Mouse (Mus musculus) layer of hippocampus, adult 9-11 months (tissue): ENCODE measurements around the gene Tarbp2.
A peak's percentile ranks its signal among the peaks of the same experiment; 100 is the strongest.

Source experiments
- DNase-seq: peaks from one replicate; pipeline ENCODE4 v3.0.0; 2022

Tarbp2 gene

DNA sequence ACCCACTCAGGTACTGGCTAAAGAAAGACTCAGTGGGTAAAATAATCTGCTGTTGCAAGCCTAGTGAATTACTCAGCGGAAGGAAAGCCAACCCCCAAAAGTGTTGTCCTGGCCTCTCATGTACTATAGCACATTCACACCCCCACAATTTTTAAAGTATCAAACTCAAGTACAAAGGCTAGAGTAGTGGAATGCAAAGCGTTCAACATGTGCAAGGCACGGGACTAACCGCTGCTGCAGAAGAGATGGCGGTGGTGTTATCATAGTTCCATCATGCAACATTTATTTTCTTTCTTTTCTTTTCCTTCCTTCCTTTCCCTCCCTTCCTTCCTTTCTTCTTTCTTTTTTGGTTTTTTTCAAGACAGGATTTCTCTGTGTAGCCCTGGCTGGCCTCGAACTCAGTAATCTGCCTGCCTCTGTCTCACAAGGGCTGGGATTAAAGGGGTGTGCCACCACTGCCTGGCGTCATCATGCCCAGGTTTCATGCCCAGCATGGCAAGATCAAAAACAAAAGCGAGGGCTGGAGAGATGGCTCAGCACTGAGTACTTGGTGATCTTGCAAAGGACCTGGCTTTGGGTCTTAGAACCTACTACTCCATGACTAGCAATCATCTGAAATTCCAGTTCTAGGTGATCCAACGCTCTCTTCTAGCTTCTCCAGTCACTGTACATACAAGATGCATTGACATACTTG lies 12.1 kb upstream of the Tarbp2 start:
- DNase-seq = no peak

DNA sequence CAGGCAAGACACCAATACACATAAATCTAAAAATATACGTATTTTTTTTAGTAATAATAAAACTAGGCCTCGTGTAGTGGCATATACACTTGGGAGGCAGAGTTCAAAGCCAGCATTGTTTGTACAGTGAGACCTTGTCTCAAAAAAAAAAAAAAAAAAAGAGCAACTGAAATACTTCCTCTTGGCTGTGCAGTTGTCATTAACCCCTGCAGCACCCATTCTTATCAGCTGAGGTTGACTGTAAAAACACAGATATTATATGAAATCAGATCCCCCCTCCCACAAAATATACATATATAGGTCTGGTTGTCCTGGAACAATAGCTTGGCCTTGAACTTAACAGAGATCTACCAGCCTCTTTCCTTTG lies 11.5 kb upstream of the Tarbp2 start:
- DNase-seq = no peak

DNA sequence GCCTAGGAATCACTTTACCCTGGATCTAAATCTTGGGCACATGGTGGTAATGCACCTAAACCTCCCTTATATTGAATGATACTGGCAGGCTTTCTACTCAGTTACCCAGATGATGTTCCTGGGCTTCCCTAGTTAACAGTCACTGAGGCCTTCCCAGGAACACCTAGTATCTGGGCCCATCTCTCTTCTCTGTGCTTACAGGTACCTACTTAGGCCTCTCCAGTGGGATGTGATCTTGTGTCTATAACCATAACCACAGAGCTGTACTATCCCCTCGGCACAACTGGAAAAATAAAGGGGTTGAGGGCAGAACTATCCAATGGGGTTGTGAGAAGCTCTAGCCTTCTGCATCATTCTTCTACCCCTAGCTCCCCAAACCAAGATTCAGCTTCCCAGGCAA lies 11.1 kb upstream of the Tarbp2 start:
- DNase-seq = no peak

DNA sequence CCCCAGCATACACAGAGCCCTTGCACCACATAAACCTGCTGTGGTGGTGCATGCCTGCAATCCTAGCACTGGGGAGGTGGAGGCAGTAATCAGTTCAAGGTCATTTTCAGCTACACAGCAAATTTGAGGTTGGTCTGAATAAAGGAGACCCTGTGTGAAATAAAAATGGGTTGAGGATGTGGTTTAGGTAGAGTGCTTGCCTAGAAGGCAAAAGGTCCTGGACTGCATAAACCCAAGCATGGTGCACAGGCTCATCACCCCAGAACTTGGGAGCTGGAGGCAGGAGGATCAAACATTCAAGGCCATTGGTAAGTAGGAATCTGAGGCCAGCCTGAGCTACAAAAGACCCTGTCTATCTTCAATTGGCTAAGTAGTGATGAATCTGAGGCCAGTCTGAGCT lies 10.4 kb upstream of the Tarbp2 start:
- no peak for DNase-seq

DNA sequence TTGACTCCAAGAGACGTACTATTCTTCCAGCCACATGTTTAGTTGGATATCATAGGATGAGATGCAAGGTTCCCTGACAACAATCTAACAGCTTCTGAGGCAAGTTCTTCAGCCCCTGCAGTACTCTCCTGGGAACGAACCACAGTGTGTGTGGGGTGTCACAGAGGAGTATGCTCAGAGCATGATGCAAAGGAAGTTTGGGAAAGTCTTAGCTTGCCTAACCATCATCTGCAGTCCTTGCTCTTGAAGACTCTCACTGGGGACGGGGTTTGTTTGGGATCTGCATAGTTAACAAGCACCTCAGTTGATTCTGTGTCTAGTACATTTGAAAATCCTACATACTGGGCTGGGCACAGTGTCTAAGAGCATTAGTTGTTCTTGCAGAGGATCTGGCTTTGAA lies 9.7 kb upstream of the Tarbp2 start:
- DNase-seq = no peak

DNA sequence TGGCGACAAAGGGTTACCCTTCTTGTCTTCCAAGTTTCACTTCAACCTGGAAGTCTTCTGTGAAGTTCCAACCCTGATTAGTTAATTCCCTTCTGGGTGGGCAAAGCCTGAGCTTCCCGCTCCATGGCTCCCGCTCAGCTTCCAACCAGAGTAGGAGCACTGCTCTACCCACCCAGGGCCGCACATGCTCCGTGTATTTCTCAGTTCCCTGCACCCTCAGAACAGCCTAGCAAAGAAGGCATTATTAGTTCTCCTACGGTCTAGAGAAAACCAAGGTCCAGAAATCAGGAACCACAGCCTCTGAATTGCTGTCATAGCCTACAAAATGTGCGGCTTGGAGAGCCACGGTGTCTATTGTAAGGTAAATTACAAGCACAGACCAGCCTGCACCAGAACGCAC lies 7.9 kb upstream of the Tarbp2 start:
- no peak for DNase-seq

DNA sequence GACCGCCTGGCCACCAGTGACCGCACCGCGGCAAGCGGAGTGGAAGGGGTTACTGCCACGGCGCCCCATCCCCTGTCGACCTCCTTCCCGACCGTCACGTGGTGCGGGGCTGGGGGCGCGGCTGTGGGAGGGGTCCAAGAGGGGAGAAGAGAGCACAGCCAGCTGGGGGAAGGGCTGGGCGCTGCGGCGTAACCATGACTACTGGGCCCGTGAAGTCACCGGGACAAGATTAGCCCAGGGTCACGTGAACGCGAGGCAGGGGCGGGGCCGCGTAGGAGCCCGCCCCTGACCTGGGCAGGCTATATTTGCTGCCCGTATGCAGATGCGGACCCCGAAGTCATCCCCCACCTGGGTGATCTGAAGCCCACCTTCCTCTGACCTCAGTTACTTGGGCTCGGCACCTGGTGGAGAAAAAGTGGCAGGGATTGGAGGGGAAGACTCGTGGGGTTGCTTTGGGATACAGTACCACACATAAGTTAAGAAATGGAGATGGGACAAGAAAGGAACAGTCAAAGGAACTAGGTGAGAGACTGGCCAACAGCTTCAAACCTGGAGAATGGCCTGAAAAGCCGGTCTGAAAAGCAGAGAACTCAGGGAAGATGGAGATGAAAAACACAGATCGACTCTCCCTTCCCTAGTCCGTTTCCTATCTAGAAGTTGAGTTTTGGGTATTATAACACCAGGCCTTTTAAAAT lies 7.3 kb upstream of the Tarbp2 start:
- DNase-seq = peak; percentile 92

DNA sequence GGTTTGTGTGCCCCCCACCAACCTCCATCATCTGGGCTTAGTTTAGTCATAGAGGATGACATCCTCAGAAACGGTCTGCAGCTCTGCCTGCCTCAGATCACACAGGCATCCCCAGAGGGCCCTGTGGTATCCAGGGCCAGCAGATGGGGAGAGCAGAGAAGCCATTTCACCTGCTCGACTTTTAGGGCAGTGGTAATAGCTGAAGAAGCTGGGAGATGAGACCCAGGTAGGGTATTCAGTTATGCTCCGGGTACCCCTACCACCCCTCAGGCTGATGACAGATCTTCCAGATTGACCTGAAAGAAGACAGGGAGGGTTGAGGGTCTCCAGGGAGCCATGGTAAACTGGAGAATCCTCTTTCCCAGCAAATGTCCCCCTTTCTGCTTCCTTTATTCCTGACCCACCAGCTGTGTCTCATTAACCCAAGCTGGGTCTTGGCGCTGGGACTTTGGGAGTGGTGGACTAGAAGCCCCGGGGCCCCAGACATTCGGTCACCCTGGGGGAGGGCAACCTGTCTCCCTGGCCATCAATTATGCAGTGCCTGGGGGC lies 6.6 kb upstream of the Tarbp2 start:
- DNase-seq = no peak

DNA sequence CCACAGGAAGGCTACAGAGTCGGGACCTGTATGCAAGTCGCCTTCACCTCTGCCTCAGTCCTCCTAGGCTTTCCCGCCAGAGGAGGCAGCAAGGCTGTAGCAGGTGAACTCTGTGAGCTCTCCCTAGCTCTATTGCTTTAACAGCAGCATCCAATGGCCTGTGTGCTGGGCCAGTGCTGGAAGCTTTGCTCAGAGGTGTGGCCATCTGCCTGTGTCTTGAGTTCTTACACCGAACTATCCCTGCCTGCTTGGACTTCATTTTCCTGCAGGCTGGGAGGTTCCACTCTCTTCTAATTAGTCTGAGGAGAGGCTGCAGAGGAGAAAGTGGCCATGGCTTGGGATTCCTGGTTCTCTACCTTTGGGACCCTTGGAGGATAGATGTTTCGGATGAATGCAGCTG lies 6.0 kb upstream of the Tarbp2 start:
- DNase-seq = no peak

DNA sequence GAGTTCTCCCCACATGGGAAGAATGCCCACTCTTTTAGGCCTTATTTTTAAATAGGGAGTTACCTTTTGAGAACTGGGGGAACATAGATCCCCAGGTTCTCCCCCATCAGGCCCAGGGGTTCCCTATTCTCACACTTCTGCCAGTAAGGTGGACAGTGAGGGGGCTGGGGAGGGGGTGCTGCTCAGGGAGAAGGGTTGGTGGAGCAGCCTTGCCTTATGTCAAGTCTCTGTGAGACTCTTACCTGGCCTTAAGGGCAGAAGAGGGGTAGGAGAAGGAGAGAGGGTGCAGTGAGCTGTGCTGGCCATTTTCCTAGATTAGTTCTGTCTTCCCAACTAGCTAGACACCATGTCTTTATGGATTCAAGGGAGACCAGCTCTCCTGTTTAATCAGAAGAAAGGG lies 5.5 kb upstream of the Tarbp2 start:
- no peak for DNase-seq

DNA sequence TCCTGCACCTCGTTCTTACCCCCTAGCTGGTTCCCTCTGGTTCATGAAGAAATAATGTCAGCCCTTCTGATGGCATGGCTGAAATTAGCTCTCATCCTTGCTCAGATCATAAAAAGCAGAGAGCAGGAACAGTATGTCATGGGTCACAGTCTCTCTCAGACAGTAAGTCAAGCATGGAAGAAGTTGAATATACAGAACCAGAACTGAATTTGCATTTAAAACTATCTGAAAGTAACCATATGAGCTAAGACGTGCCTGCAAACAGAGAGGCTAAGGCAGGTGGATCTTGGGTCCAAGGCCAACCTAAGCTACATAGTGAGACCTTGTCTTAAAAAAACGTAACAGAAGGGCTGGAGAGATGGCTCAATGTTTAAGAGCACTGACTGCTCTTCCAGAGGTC lies 5.0 kb upstream of the Tarbp2 start:
- no peak for DNase-seq

DNA sequence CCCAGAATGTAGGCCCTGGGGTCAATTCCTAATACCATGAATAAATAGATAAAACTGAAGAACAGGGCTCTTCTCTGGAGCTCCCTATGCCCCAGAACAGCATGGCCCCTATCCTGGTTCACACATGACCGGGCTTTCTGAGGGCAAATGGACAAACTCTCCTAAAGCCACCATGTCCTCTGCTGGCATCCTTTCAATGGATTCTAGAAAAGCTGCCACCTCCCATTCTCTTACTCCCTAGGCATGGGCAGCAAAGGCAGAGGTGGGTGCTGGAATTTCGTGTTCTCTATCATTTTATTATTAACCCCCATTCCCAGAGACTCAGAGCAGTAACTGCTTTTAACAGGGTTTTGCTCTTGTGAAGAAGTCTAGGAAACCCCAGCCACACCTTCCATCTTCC lies 2.7 kb upstream of the Tarbp2 start:
- no peak for DNase-seq

DNA sequence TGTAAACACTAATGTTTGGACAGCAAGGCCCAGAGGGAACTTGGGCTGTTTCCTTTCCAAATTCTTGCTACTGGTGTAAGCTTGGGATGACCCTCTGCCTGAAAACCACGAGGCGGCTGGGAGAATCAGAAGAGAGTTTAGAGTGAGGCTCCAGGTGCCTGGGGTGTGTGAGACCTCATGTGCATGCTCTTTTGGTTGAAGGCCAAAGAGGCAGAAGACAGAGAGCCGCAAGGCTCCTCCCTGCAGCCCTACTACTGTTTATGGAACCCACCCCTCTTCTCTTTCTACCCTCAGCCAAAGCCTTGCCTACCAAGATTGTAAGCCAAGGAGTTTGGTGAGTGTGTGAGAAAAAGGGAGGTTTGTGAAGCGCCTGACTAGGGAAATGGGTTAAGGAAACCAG lies 2.2 kb upstream of the Tarbp2 start:
- DNase-seq = no peak

DNA sequence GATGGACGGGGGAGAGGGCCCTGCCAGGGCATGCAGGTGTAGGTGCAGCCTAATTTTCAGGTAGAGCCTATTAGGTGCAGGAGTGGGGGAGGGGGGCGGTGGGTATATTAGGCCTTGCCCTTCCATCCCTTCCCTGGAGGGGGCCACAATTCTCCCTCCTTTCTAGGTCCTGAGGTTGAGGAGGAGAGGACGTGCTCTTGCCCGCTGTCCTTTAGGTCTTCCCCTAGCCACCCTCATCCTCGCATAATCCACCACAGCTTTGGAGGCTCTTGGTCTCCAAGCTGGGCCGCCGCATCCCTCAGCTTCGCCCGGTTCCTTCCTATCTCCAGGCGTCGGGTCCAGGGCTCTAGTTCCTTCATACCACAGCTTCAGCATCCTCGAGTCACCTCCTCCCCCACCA lies 1.7 kb upstream of the Tarbp2 start:
- no peak for DNase-seq

DNA sequence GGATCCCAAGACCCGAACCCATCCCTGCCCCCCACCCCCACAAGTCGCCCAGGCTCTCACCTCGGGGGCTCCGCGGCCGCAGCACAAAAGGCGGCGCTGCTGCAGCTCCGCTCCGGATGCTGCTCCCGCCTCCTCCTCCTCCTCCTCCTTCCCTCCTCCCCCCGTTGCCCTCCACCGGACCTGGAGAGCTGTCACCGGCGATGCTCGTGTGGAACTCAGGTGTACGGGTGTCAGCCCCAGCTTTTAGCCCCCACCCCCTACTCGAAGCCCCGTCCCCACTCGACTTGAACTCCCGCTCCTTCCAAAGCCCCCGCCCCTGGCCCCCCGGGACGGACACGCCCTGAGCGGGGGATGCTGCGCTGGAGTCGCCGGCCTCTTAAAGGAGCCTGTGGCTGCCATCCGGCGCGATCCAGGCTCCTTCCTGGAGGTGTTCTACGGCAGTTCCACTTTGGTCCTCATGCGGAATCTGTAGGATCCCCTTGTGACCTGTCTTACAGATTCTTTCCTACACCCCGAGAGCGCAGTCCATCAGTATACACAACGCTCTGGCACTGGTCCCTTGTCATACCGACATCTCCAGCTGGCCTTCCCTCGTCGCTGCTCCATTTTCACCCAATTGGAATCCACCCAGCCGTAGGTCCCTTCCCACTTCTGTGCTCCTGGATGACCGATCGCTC lies 1.1 kb upstream of the Tarbp2 start, which contains the start of gene Map3k12:
Map3k12 (minus strand) TSS at position 337 of the 677 bp plus-strand sequence.
- peak; percentile 73 for DNase-seq

DNA sequence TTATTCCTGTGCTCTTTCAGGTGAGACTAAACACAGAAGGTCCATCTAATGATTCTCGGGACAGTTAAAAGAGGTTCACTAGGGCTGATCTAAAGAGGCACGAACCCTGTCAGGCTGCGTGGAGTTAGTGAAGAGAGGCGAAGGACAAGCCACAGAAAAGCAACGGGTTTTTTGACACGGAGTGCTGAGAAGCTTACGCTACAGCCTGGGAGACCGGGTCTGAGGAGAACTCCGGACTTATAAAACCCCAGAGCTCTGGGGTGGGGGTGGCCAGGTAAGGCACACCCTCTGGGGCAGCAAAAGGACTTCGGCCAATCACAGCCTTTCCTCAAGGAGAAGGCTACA lies 389 bp upstream of the Tarbp2 start:
- DNase-seq = no peak

DNA sequence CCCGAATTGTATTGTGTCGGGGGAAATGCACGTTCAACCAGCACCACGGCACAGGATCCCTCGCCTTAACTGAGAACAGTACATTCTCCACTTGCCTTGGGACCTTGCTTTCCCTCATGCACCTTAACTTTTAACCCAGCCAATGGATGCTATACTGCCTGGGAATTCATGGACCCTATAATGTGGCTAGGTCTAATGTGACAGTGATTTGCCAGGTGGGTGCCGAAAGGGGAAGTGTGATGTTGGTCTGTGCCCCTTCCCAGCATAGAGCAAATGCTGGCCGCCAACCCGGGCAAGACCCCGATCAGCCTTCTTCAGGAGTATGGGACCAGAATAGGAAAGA lies 838 bp downstream of the Tarbp2 start:
- no peak for DNase-seq

DNA sequence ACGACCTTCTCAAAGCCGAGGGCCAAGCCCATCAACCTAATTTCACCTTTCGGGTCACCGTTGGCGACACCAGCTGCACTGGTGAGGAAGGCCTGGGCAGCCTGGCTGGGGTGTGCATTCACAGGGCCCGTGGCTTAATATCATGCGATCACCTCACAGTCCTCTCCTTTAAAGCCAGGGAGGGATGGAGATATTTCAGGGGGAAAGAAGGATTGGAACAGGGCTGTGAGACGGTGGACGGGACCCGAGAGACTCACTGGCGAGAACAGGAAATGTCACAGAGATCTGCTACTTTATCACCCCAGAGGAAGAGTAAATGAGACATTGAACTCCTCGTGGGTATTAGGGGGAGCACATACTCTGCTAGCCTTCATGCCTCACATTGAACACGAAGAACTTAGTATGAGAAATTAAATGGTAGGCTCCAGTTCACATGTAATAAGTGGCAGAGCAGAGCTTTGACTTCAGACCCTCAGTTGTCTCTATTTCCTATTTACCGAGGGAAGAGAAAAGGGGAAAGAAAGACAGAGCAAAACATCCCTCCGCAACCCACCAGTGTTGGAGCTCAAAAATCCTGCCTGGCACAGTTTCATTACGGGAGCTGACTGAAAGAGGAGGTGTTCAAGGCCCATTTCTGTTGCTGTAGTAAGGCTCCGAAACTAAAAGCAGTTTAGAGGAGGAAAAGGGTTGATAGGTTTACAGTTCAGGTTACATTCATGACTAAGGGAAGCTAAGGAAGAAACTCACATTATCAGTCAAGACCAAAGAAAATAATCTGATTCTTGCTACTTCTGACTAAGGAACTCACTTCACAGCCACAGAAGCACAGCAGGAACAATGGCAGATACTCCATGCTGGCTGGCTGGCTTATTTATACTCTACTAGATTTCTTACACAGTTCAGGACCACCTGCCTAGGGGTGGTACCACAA lies 1.5 kb downstream of the Tarbp2 start:
- DNase-seq = no peak

DNA sequence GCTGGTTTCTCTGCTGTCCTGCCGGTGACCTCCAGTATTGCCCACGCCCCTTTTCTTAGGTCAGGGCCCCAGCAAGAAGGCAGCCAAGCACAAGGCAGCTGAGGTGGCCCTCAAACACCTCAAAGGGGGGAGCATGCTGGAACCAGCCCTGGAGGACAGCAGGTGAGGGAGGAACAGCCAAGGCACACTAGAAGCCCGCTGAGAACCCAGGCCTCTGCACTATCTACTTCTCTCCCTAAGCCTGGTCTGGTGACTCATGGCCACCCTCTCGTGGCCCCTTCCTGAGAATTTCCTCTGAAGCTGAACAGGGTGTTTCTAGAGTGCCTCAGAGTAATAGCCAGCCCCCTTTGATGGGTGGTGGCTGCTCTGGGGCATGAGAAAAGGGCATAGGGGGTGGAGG lies 2.4 kb downstream of the Tarbp2 start:
- DNase-seq = no peak

DNA sequence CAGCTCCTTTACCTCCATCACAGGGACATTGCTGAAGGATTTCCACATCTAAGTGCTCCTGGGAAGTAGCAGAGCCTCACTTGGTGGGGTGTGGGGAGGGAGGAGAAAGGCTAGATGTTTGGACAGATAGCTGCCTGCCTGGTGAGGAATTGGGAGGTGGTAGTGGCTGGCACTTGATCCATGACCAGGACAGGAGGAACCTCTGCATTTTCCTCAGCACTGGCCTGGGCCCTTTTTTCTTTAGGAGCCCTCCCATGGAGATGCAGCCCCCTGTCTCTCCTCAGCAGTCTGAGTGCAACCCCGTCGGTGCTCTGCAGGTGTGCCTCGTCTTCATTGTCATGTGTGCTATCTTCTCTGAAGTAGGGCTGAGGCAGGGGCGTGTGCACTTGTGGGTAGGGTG lies 3.5 kb downstream of the Tarbp2 start:
- DNase-seq = no peak

DNA sequence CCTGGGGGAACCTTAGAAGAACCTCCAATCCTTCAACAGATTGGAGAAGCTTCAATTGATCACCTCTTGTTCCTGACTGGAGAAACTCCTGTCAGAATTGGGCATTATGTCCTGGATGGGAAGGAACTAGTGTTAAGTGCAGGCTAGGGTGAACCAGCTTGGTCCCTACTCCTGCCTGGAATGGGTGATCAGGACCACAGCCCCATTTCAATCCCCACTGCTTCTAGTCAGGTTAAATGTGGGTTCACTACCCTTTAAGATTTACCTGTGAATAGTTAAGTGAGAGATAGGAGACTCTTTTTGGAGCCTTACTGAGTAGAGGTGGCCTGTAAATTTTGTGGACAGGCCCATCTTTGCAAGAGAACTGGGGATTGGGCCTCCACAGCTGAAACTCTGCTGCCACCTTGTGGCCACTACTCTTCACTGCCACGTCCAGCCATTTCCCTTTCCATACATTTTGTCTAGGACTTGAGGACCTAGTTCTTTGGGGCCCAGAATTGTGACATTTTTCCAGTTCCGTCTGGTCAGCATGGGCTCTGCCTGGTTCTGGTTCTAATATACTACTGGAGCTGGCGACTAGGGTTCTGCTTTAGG lies 7.0 kb downstream of the Tarbp2 start, which contains the start of gene Npff:
Npff (minus strand) TSS at position 51 of the 594 bp plus-strand sequence.
- peak; percentile 65 for DNase-seq

DNA sequence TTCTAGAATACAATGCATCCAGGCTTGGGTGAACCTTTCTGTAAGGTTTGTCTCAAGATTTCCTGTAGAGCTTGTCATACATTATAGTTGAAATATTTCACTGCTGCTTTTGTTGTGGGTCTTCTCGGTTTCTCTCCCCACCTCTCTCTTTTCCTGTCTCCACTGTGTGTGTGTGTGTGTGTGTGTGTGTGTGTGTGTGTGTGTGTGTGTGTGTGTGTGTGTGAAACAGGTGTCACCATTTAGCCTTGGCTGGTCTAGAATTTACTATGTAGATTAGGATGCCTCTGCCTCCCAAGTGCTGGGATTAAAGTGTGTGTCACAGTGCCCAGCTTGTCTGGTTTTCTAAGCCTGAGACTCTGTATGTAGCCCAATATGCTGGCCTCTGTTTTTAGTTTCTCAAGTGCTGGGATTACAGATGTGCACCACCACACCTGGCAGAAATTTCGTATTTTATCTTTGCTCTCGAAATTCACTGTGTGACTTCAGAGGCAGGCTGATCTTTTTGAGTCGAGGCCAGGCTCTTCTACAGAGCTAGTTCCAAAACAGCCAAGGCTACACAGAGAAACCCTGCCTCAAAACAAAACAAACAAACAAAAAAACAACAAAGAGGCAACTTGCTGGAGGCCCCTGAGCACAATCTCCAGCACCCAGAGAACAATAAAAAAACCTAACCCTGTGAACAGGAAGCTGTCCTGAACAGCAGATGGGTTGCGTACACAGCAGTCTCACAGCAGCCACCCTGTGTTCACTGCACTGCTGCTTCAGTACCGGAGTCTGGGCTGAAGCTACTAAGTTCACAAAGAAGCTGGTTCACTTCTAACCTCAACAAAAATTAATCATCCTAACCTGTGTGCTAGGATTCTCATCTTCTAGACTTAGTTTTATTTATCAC lies 8.4 kb downstream of the Tarbp2 start:
- DNase-seq = no peak
